Mouse (Mus musculus): Measurements from ENCODE around the gene Agbl3.

The Agbl3 gene

DNA sequence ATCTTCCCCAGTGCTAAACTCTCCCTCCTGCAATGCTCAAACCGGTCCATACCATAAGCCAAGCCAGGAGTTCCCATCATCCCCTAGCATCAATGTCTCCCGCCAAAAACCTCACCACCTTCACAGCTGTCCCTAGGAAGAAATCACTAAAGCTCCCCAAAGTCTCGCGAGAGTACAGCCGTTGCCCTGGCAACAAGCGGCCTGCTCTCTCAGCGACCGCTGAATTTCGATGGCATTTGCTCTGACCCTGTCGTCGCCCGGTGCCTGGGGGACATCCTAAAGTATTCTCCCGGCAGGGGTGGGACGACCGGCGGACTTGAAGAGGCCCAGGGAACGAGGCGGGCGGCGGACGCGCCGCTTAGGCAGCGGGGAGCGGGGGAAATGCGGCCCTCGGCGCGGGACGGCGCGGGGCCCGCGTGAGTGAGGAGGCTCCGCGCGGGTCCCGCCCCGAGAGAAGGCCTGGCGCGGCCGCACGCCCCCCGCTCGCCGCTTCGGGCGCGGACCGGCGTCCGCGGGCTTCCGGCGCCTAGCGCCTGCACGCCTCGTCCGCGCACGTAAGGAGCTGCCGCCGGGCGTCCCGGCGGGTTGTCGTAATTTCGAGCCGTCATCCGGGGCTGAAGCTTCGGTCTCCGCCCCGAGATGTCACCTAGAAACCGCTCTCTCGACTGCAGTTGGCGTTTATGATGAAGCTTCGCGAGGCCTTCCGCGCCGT lies at the start of gene Agbl3:
TSS of gene Agbl3 (plus strand) at position 202 of the 712 bp plus-strand sequence.
- Histone ChIP-seq H3K4me3 (replicated peaks; ENCODE audit: low read length) (peak within 1 kb of the TSS; percentile 80), H3K36me3 (ENCODE audit: insufficient read depth, low read length) (no peaks in the 10 kb centered on the region), H3K4me1 (replicated peaks; ENCODE audit: low read depth, low read length) (0 out of 2 replicates have a peak, but pooled peaks cover 2% of the 10 kb centered on the region), H3K9me3 (ENCODE audit: low read length) (no peaks in the 10 kb centered on the region), H3K27me3 (ENCODE audit: insufficient read depth, low read length) (peaks cover 19% of the 10 kb centered on the region)
- TF ChIP-seq CTCF (conservative IDR thresholded peaks at IDR 0.05; ENCODE audit: low read length): no peak
- TF ChIP-seq NANOG (IDR thresholded peaks at IDR 0.05; ENCODE audit: borderline replicate concordance, low read length): no peak
- TF ChIP-seq POU5F1 (IDR thresholded peaks at IDR 0.05; ENCODE audit: borderline replicate concordance, low read length): no peak

GRCm38 (mm10) chr6:34731007-34731406 lies 49.2 kb upstream of the Agbl3 start:
- Histone ChIP-seq H3K4me1 (replicated peaks; ENCODE audit: low read depth, low read length) (peaks cover 8% of the 10 kb centered on the region), H3K4me3 (replicated peaks; ENCODE audit: low read length) (no peak overlapping the region), H3K27me3 (ENCODE audit: insufficient read depth, low read length) (no peaks in the 10 kb centered on the region), H3K9me3 (ENCODE audit: low read length) (peaks cover 11% of the 10 kb centered on the region), H3K36me3 (ENCODE audit: insufficient read depth, low read length) (no peaks in the 10 kb centered on the region)
- TF ChIP-seq NANOG (IDR thresholded peaks at IDR 0.05; ENCODE audit: borderline replicate concordance, low read length) (no peak), CTCF (conservative IDR thresholded peaks at IDR 0.05; ENCODE audit: low read length) (no peak), POU5F1 (IDR thresholded peaks at IDR 0.05; ENCODE audit: borderline replicate concordance, low read length) (no peak)

- no peak overlapping the region for H3K4me3 ChIP-seq (replicated peaks; ENCODE audit: low read length)
- no peak for TF ChIP-seq NANOG (IDR thresholded peaks at IDR 0.05; ENCODE audit: borderline replicate concordance, low read length)
- TF ChIP-seq CTCF (conservative IDR thresholded peaks at IDR 0.05; ENCODE audit: low read length): no peak
- no peak for TF ChIP-seq POU5F1 (IDR thresholded peaks at IDR 0.05; ENCODE audit: borderline replicate concordance, low read length)
- H3K4me1 ChIP-seq (replicated peaks; ENCODE audit: low read depth, low read length): peaks cover 8% of the 10 kb centered on the region
- no peaks in the 10 kb centered on the region for H3K36me3 ChIP-seq (ENCODE audit: insufficient read depth, low read length)
- peaks cover 11% of the 10 kb centered on the region for H3K9me3 ChIP-seq (ENCODE audit: low read length)
- no peaks in the 10 kb centered on the region for H3K27me3 ChIP-seq (ENCODE audit: insufficient read depth, low read length)
These were observed 48.7 kb upstream of the Agbl3 start for GRCm38 (mm10) chr6:34731529-34731928.

GRCm38 (mm10) chr6:34734940-34735695 lies 45.1 kb upstream of the Agbl3 start:
- TF ChIP-seq NANOG (IDR thresholded peaks at IDR 0.05; ENCODE audit: borderline replicate concordance, low read length) (no peak), POU5F1 (IDR thresholded peaks at IDR 0.05; ENCODE audit: borderline replicate concordance, low read length) (no peak), CTCF (conservative IDR thresholded peaks at IDR 0.05; ENCODE audit: low read length) (no peak)
- Histone ChIP-seq H3K27me3 (ENCODE audit: insufficient read depth, low read length) (no peaks in the 10 kb centered on the region), H3K36me3 (ENCODE audit: insufficient read depth, low read length) (no peaks in the 10 kb centered on the region), H3K4me3 (replicated peaks; ENCODE audit: low read length) (no peak overlapping the region), H3K4me1 (replicated peaks; ENCODE audit: low read depth, low read length) (no peaks in the 10 kb centered on the region), H3K9me3 (ENCODE audit: low read length) (no peaks in the 10 kb centered on the region)

DNA sequence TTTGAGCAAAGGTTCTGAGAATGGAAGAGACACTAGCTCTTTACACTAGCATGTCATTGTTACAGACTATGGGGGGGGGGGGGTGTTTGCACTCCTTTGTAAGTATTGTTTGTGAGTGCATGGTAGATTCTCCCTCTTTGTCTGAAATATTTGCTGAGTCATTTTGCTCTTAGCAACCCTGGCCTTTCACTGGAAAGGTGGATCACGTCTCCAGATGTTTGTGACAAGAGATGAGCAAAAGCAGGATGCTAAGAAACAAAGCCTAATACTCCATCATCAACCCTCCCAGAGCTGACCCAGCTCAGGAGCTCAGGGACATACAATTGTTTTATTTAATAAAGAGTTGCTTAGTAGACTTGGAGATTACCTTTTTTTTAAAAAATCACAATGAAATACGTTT lies 43.3 kb upstream of the Agbl3 start:
- Histone ChIP-seq H3K4me1 (replicated peaks; ENCODE audit: low read depth, low read length) (no peaks in the 10 kb centered on the region), H3K4me3 (replicated peaks; ENCODE audit: low read length) (no peak overlapping the region), H3K27me3 (ENCODE audit: insufficient read depth, low read length) (no peaks in the 10 kb centered on the region), H3K9me3 (ENCODE audit: low read length) (no peaks in the 10 kb centered on the region), H3K36me3 (ENCODE audit: insufficient read depth, low read length) (no peaks in the 10 kb centered on the region)
- TF ChIP-seq NANOG (IDR thresholded peaks at IDR 0.05; ENCODE audit: borderline replicate concordance, low read length) (no peak), CTCF (conservative IDR thresholded peaks at IDR 0.05; ENCODE audit: low read length) (no peak), POU5F1 (IDR thresholded peaks at IDR 0.05; ENCODE audit: borderline replicate concordance, low read length) (no peak)

- Histone ChIP-seq H3K4me3 (replicated peaks; ENCODE audit: low read length) (no peak overlapping the region), H3K9me3 (ENCODE audit: low read length) (no peaks in the 10 kb centered on the region), H3K36me3 (ENCODE audit: insufficient read depth, low read length) (no peaks in the 10 kb centered on the region), H3K27me3 (ENCODE audit: insufficient read depth, low read length) (peaks cover 13% of the 10 kb centered on the region), H3K4me1 (replicated peaks; ENCODE audit: low read depth, low read length) (no peaks in the 10 kb centered on the region)
- TF ChIP-seq POU5F1 (IDR thresholded peaks at IDR 0.05; ENCODE audit: borderline replicate concordance, low read length): no peak
- no peak for TF ChIP-seq NANOG (IDR thresholded peaks at IDR 0.05; ENCODE audit: borderline replicate concordance, low read length)
- TF ChIP-seq CTCF (conservative IDR thresholded peaks at IDR 0.05; ENCODE audit: low read length): no peak
These were observed 36.3 kb upstream of the Agbl3 start for GRCm38 (mm10) chr6:34743946-34744345.

GRCm38 (mm10) chr6:34747846-34748245 lies 32.4 kb upstream of the Agbl3 start:
- Histone ChIP-seq H3K36me3 (ENCODE audit: insufficient read depth, low read length) (no peaks in the 10 kb centered on the region), H3K4me3 (replicated peaks; ENCODE audit: low read length) (no peak overlapping the region), H3K4me1 (replicated peaks; ENCODE audit: low read depth, low read length) (no peaks in the 10 kb centered on the region), H3K27me3 (ENCODE audit: insufficient read depth, low read length) (peaks cover 13% of the 10 kb centered on the region), H3K9me3 (ENCODE audit: low read length) (no peaks in the 10 kb centered on the region)
- no peak for TF ChIP-seq NANOG (IDR thresholded peaks at IDR 0.05; ENCODE audit: borderline replicate concordance, low read length)
- no peak for TF ChIP-seq POU5F1 (IDR thresholded peaks at IDR 0.05; ENCODE audit: borderline replicate concordance, low read length)
- TF ChIP-seq CTCF (conservative IDR thresholded peaks at IDR 0.05; ENCODE audit: low read length): no peak

GRCm38 (mm10) chr6:34748566-34748965 lies 31.7 kb upstream of the Agbl3 start:
- peaks cover 13% of the 10 kb centered on the region for H3K27me3 ChIP-seq (ENCODE audit: insufficient read depth, low read length)
- no peaks in the 10 kb centered on the region for H3K9me3 ChIP-seq (ENCODE audit: low read length)
- no peaks in the 10 kb centered on the region for H3K36me3 ChIP-seq (ENCODE audit: insufficient read depth, low read length)
- no peak for TF ChIP-seq POU5F1 (IDR thresholded peaks at IDR 0.05; ENCODE audit: borderline replicate concordance, low read length)
- TF ChIP-seq CTCF (conservative IDR thresholded peaks at IDR 0.05; ENCODE audit: low read length): no peak
- TF ChIP-seq NANOG (IDR thresholded peaks at IDR 0.05; ENCODE audit: borderline replicate concordance, low read length): no peak
- H3K4me1 ChIP-seq (replicated peaks; ENCODE audit: low read depth, low read length): no peaks in the 10 kb centered on the region
- H3K4me3 ChIP-seq (replicated peaks; ENCODE audit: low read length): no peak overlapping the region

All from E14TG2a.4 (cell line).